8 mouse cellular contexts compared by ENCODE assay signal in the genomic region with DNA sequence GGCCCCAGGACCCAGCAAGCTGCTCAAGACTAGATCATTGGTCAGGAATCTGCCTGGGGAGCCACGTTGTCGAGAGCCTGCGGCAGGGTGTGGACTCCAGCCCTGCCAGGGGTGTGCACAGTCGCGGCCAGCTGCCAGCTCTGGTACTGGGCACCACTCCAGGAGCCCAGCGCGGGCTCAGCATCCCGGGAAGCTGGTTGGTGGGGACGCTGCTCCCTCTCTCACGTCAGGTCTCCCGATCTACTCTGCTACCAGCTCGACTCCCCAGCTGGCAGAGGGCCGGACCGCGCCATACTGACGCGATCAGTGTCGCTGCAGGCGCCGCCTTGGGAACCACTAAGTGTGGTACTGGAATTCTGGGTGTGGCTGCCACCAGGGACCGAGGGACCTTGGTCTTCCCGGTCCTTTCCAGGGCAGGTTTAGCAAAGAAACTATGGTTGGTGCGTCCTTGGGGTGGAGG. TPM values are rescaled to one million over a fixed set of nuclear protein-coding genes. Genes with fewer than 3 reads are reported as not detected.
DNase-seq lines count a peak whose midpoint lies in the region; ATAC-seq and TF ChIP-seq lines count a peak whose summit lies in the region.

No protein-coding gene starts in this region.

- no peaks in the 10 kb centered on the region for H3K36me3 ChIP-seq in hindbrain, postnatal 0 days (ENCODE audit: insufficient read depth, low read length)

- peak overlapping the region; percentile 31 for H3K4me3 ChIP-seq in hindbrain, postnatal 0 days (ENCODE audit: low read length)

- H3K4me2 ChIP-seq in hindbrain, postnatal 0 days (ENCODE audit: low read depth, low read length), result peak overlapping the region; percentile 61

- H3K27ac ChIP-seq in hindbrain, postnatal 0 days, result peak overlapping the region; percentile 54

- ATAC-seq in hindbrain, postnatal 0 days, result peak; percentile 92

- no peaks in the 10 kb centered on the region for H3K9me3 ChIP-seq in hindbrain, postnatal 0 days (ENCODE audit: low read length)

- no peaks in the 10 kb centered on the region for H3K27me3 ChIP-seq in hindbrain, postnatal 0 days (ENCODE audit: insufficient read depth, low read length)

- peak; percentile 96 for DNase-seq in Muller cell, postnatal 12 days (ENCODE audit: inconsistent ontology term)
- peak; percentile 54 to 66 for DNase-seq in cerebellum, postnatal 36 days
- DNase-seq in gastrocnemius, postnatal 10 days, result peak; percentile 84
- peak; percentile 85 for DNase-seq in hindbrain, postnatal 0 days (ENCODE audit: low spot score)
- DNase-seq in left cerebral cortex, adult 18-20 months (ENCODE audit: low spot score in 2 of 2), result peak; percentile 86 to 89
- peak; percentile 94 for DNase-seq in lung, postnatal 36 days
- DNase-seq in right cerebral cortex, postnatal 14 days, result peak; percentile 90
- DNase-seq in spleen, adult 18-20 months, result no peak

- TF ChIP-seq CTCF in hindbrain, postnatal 0 days (IDR thresholded peaks at IDR 0.05; ENCODE audit: low read depth), result no peak

- peak overlapping the region; percentile 38 for H3K9ac ChIP-seq in hindbrain, postnatal 0 days (replicated peaks; ENCODE audit: low read length)

- 2% methylated on average over 23 of the region's 23 CpGs for WGBS in hindbrain, postnatal 0 days

- H3K4me1 ChIP-seq in hindbrain, postnatal 0 days (ENCODE audit: insufficient read depth, low read length), result peaks cover 10% of the 10 kb centered on the region

RNA-seq across cellular contexts. Expression of a gene that starts 11.7 kb away (rescaled TPM):
- 1 to 10 TPM in 1 of 2 experiments, under 1 TPM in 1; 0.21 to 1.6 TPM for total RNA-seq in gastrocnemius, postnatal 10 days (2021)
- total RNA-seq in hindbrain, postnatal 0 days (2014; rRNA removed), result 5.0 and 11.2 TPM in 2 replicates
- 2.9 and 4.0 TPM in 2 replicates for polyA plus RNA-seq in hindbrain, postnatal 0 days (2015; fragmentation: Nextera tagmentation; extraction: Ambion mirVana)
- 10 to 100 TPM; 11.8 to 14.7 TPM for total RNA-seq in left cerebral cortex, adult 18-20 months (2021)

RNA-seq across cellular contexts. Expression of a gene that starts 35.5 kb away (rescaled TPM):
- 1,000 to 10,000 TPM; 2,006 to 2,318 TPM for total RNA-seq in gastrocnemius, postnatal 10 days (2021)
- total RNA-seq in hindbrain, postnatal 0 days (2014; rRNA removed), result 945 and 948 TPM in 2 replicates
- 864 and 883 TPM in 2 replicates for polyA plus RNA-seq in hindbrain, postnatal 0 days (2015; fragmentation: Nextera tagmentation; extraction: Ambion mirVana)
- 1,000 to 10,000 TPM; 1,425 to 1,430 TPM for total RNA-seq in left cerebral cortex, adult 18-20 months (2021)

RNA-seq across cellular contexts. Expression of a gene that starts 58.8 kb away (rescaled TPM):
- total RNA-seq in gastrocnemius, postnatal 10 days (2021), result 1 to 10 TPM; 6.5 to 8.5 TPM
- 2.4 and 8.2 TPM in 2 replicates for total RNA-seq in hindbrain, postnatal 0 days (2014; rRNA removed)
- 4.3 and 5.6 TPM in 2 replicates for polyA plus RNA-seq in hindbrain, postnatal 0 days (2015; fragmentation: Nextera tagmentation; extraction: Ambion mirVana)
- total RNA-seq in left cerebral cortex, adult 18-20 months (2021), result 10 to 100 TPM in 1 of 2 experiments, 1 to 10 TPM in 1; 9.9 to 11.6 TPM

RNA-seq across cellular contexts. Expression of a gene that starts 59.0 kb away (rescaled TPM):
- 10 to 100 TPM; 14.9 to 24.5 TPM for total RNA-seq in gastrocnemius, postnatal 10 days (2021)
- total RNA-seq in hindbrain, postnatal 0 days (2014; rRNA removed), result 25.0 and 46.3 TPM in 2 replicates
- polyA plus RNA-seq in hindbrain, postnatal 0 days (2015; fragmentation: Nextera tagmentation; extraction: Ambion mirVana), result 14.4 and 15.4 TPM in 2 replicates
- total RNA-seq in left cerebral cortex, adult 18-20 months (2021), result 10 to 100 TPM; 72.9 to 87.2 TPM

Comparison
In these comparisons a context has a peak if more than half of its experiments do, and no peak if none do; other contexts are left out.
1. DNase-seq: peak in Muller cell, postnatal 12 days (single experiment), cerebellum, postnatal 36 days (2 of 2), gastrocnemius, postnatal 10 days (single experiment), hindbrain, postnatal 0 days (single experiment), left cerebral cortex, adult 18-20 months (2 of 2), lung, postnatal 36 days (single experiment) and right cerebral cortex, postnatal 14 days (single experiment); none in spleen, adult 18-20 months (0 of 2).